Mouse (Mus musculus): ENCODE data around the gene Creb5. TPM values are rescaled to one million over a fixed set of nuclear protein-coding genes. Genes with fewer than 3 reads are reported as not detected.

Creb5 gene
- polyA plus RNA-seq, 1 experiment = 0.02 TPM

DNA sequence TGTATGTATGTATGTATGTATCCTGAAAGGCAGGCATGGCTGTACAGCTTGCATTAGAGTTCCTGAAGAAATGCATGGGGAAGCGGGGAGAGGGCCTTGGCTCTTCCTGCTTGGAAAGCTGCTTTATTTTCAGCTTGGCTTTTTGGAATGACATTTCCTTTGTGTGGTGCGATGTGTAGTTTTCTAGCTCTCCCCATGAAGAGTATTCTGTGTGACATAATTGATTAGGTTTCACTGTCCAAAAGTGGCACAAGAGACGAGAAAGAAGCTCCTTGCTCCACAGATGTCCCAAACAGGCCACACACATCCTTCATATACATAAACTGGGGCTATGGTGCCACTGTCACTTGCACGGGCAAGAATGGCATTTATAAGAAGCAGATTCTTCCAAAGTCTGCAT, 288.1 kb downstream of the Creb5 start:
- H3K9me3 ChIP-seq (ENCODE audit: control insufficient read depth, low read length) = no peaks in the 10 kb centered on the region
- H3K36me3 ChIP-seq (ENCODE audit: control insufficient read depth) = no peaks in the 10 kb centered on the region

DNA sequence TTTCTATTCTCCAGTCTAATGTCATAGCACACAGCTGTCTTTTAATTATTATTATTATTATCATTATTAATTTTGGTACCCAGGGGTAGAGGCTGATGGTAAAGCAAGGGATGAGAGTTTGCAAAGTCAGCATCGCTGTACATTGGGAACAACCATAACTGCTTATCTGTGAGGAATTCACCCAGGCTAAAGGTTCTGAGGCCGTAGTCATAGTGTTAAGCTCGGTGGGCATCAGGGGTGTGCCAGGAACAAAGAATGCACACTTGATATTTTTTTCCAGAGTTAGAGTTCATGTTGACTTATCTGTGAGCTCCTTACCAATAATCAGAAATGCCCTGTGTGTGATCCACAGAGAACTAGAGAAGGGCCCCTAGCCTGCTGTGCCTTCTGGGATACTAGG, 288.8 kb downstream of the Creb5 start:
- no peak overlapping the region for H3K4me3 ChIP-seq (replicated peaks)
- TF ChIP-seq TAL1 (IDR thresholded peaks at IDR 0.05; ENCODE audit: low read length) = no peak
- H3K4me1 ChIP-seq (ENCODE audit: control insufficient read depth) = no peaks in the 10 kb centered on the region
- no peaks in the 10 kb centered on the region for H3K36me3 ChIP-seq (ENCODE audit: control insufficient read depth)
- H3K27me3 ChIP-seq (ENCODE audit: control insufficient read depth) = peaks cover 2% of the 10 kb centered on the region
- no peaks in the 10 kb centered on the region for H3K9me3 ChIP-seq (ENCODE audit: control insufficient read depth, low read length)

More for the DNA sequence above, 288.1 kb downstream of the Creb5 start:
- TF ChIP-seq GATA1 (IDR thresholded peaks at IDR 0.05; ENCODE audit: low read length) (no peak), TAL1 (IDR thresholded peaks at IDR 0.05; ENCODE audit: low read length) (no peak)
- Histone ChIP-seq H3K4me3 (replicated peaks) (no peak overlapping the region), H3K4me1 (ENCODE audit: control insufficient read depth) (no peaks in the 10 kb centered on the region), H3K27me3 (ENCODE audit: control insufficient read depth) (peaks cover 2% of the 10 kb centered on the region)

DNA sequence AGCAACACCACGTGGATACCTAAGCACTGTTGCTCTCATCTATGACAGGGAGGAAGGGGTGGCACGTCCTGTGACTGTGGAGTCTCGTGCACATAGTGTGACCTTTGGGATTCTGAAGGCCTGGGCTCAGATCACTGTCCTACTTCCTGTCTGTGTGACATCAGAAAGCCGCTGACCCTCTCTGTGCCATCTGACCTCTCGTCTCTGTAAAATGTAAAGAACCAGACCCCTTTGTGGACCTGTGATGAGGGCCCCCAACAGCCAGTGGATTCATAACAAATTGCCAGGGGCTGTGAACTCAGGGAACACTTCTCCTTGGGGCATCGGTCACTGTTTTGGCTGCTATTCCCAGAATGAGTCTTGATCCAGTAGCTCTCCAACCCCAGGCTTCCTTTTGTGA, 289.8 kb downstream of the Creb5 start:
- TF ChIP-seq TAL1 (IDR thresholded peaks at IDR 0.05; ENCODE audit: low read length) = no peak
- no peak for TF ChIP-seq GATA1 (IDR thresholded peaks at IDR 0.05; ENCODE audit: low read length)
- H3K9me3 ChIP-seq (ENCODE audit: control insufficient read depth, low read length) = no peaks in the 10 kb centered on the region

DNA sequence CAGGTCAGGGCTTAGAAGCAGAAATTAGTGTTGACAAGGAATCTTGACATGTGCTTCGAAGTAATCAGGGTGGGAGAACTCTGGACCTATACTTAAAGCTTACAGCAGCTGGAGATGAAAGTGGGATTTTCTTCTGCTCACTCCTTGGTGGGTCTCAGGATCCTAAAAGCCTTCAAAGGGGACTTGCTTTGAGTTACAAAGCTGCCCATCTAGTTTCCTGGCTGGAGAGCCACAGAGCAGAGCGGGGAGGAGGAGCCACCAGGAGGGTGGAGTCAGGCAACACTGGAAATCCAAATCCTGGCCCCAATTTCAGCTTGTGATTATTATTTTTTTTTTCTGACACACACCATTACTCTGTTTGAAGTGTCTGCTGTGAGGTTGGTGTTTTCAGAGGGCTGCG, 290.7 kb downstream of the Creb5 start:
- Histone ChIP-seq H3K27me3 (ENCODE audit: control insufficient read depth) (peaks cover 2% of the 10 kb centered on the region), H3K9me3 (ENCODE audit: control insufficient read depth, low read length) (no peaks in the 10 kb centered on the region), H3K36me3 (ENCODE audit: control insufficient read depth) (no peaks in the 10 kb centered on the region), H3K4me1 (ENCODE audit: control insufficient read depth) (no peaks in the 10 kb centered on the region), H3K4me3 (replicated peaks) (no peak overlapping the region)
- no peak for TF ChIP-seq GATA1 (IDR thresholded peaks at IDR 0.05; ENCODE audit: low read length)
- no peak for TF ChIP-seq TAL1 (IDR thresholded peaks at IDR 0.05; ENCODE audit: low read length)

More for the DNA sequence above, 289.8 kb downstream of the Creb5 start:
- no peaks in the 10 kb centered on the region for H3K36me3 ChIP-seq (ENCODE audit: control insufficient read depth)
- H3K4me3 ChIP-seq (replicated peaks) = no peak overlapping the region
- no peaks in the 10 kb centered on the region for H3K4me1 ChIP-seq (ENCODE audit: control insufficient read depth)
- H3K27me3 ChIP-seq (ENCODE audit: control insufficient read depth) = peaks cover 2% of the 10 kb centered on the region

DNA sequence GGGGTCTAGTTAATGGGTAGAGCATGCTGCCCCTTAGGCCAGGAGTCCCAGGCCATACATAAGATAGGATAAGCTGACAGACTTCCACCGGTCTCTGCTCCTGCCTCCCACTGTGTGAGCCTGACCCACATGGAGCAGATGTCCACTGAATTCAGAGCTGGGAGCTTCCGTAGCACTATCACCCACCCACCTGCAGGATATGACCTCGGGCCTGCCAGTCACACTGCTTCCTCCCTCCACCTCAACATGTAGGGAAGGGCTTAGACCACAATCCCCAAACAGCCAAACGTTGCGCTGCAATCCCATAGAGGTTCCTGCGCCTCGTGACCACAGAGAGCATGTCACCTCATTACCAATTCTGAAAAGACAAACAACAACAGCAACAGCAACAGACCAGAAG, 293.3 kb downstream of the Creb5 start:
- Histone ChIP-seq H3K36me3 (ENCODE audit: control insufficient read depth) (no peaks in the 10 kb centered on the region), H3K4me1 (ENCODE audit: control insufficient read depth) (no peaks in the 10 kb centered on the region), H3K27me3 (ENCODE audit: control insufficient read depth) (no peaks in the 10 kb centered on the region), H3K4me3 (replicated peaks) (no peak overlapping the region), H3K9me3 (ENCODE audit: control insufficient read depth, low read length) (no peaks in the 10 kb centered on the region)
- no peak for TF ChIP-seq TAL1 (IDR thresholded peaks at IDR 0.05; ENCODE audit: low read length)
- TF ChIP-seq GATA1 (IDR thresholded peaks at IDR 0.05; ENCODE audit: low read length) = no peak

DNA sequence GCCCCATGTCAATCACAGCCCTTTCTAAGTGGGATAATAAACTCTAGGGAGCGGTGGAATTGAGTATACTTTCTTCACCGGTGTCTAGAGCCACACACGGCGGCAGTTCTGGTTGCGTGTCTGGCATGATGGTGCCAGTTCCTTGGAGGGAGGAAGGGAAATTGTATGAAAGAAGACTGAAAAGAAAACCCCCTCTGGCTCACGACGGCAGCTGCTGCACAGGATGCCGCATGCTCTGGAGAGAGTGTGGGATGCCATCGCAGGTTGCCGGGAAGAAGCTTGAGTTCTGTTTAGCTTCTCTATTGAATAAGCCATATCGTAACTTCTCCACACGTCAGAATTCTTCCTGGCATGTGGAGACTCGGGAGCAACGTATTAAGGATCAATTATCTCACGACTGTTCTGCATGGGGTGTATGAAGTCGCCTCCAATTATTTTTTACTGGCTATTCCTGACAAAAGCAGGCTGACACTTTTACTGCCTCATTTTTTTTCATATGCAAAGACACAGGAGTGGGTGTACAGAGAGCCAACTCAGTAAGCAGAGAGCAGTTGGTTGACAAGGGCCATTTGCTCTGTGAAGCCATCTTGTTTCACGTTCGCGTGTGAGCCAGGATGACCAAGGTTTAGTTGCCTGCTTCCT, 296.3 kb downstream of the Creb5 start:
- H3K27me3 ChIP-seq (ENCODE audit: control insufficient read depth) = no peaks in the 10 kb centered on the region
- TF ChIP-seq TAL1 (IDR thresholded peaks at IDR 0.05; ENCODE audit: low read length) (no peak), GATA1 (IDR thresholded peaks at IDR 0.05; ENCODE audit: low read length) (no peak)
- no peak overlapping the region for H3K4me3 ChIP-seq (replicated peaks)
- H3K36me3 ChIP-seq (ENCODE audit: control insufficient read depth) = no peaks in the 10 kb centered on the region
- H3K9me3 ChIP-seq (ENCODE audit: control insufficient read depth, low read length) = no peaks in the 10 kb centered on the region
- no peaks in the 10 kb centered on the region for H3K4me1 ChIP-seq (ENCODE audit: control insufficient read depth)

DNA sequence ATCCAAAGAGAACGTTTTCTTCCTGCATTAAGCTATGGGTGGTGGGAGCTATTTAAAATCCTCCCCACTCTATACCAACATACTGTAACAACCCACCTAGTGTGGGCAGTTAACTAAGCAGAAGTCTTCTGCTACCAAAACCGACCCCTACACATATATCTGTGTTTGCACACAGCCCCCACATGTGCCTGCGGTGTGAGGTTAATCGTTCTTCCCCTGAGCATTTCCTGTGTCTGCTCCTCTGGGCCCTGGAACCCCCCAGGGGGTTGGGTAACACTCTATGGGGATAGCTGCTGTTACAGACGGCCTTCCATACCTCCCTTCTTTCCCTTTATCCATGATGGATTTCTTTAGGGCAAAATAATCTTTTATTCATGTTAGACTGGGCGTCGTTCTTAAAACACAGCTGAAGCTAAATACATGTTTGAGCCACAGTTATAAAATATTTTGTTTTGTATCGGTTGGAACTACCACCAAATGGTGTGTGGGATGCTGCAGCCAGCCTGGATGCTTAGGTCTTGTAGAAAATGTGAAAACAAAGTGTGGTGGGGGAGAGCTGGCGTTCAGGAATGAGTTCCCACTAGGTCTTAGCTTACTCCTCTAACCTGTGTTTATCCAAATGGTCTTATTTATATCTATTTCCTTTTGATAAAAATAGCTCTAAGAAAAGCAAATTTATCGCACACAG, 297.8 kb downstream of the Creb5 start:
- Histone ChIP-seq H3K4me3 (replicated peaks) (no peak overlapping the region), H3K9me3 (ENCODE audit: control insufficient read depth, low read length) (no peaks in the 10 kb centered on the region), H3K27me3 (ENCODE audit: control insufficient read depth) (no peaks in the 10 kb centered on the region), H3K36me3 (ENCODE audit: control insufficient read depth) (no peaks in the 10 kb centered on the region), H3K4me1 (ENCODE audit: control insufficient read depth) (no peaks in the 10 kb centered on the region)
- no peak for TF ChIP-seq TAL1 (IDR thresholded peaks at IDR 0.05; ENCODE audit: low read length)
- no peak for TF ChIP-seq GATA1 (IDR thresholded peaks at IDR 0.05; ENCODE audit: low read length)

DNA sequence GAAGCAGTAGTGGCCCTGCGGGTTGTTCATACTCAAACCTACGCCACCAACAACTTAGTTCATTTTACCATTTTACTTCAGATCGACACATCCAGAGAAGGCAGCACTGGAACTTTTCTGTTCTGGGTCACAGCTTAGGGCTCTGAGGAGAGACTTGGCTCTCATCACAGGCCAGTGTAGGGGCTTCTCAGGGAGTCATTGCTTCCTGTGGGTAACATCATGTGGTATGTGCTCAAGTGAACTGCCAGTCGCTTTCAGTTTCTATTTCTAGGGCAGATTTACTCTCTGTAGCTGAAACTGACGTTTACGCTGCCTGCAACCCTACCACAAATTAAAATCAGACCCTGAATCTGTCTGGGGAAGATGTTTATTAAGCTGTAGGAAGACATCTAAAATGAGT, 302.7 kb downstream of the Creb5 start:
- Histone ChIP-seq H3K4me1 (ENCODE audit: control insufficient read depth) (no peaks in the 10 kb centered on the region), H3K9me3 (ENCODE audit: control insufficient read depth, low read length) (no peaks in the 10 kb centered on the region), H3K4me3 (replicated peaks) (no peak overlapping the region), H3K27me3 (ENCODE audit: control insufficient read depth) (no peaks in the 10 kb centered on the region), H3K36me3 (ENCODE audit: control insufficient read depth) (no peaks in the 10 kb centered on the region)
- TF ChIP-seq TAL1 (IDR thresholded peaks at IDR 0.05; ENCODE audit: low read length) (no peak), GATA1 (IDR thresholded peaks at IDR 0.05; ENCODE audit: low read length) (no peak)

DNA sequence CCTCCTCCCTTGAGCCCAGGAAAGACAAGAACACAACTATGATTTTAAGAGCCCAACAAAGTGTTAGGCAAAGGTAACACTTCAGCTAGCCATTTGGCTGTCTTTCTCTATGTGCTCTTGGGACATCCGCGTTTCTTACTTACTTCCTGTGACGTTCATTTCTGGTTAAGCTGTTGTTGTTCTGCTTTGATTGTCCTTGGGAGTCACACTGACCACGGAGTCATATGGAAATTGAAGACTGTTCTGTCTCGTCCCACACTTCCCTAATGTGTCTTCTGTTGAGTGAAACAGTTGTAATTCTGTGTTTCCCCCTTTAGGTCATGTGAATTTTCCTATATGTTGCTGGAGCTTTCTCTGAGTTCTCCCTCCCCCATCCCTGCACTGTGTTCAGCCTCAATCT, 305.2 kb downstream of the Creb5 start:
- H3K9me3 ChIP-seq (ENCODE audit: control insufficient read depth, low read length) = no peaks in the 10 kb centered on the region
- no peaks in the 10 kb centered on the region for H3K27me3 ChIP-seq (ENCODE audit: control insufficient read depth)
- no peak for TF ChIP-seq TAL1 (IDR thresholded peaks at IDR 0.05; ENCODE audit: low read length)
- no peak for TF ChIP-seq GATA1 (IDR thresholded peaks at IDR 0.05; ENCODE audit: low read length)
- no peaks in the 10 kb centered on the region for H3K4me1 ChIP-seq (ENCODE audit: control insufficient read depth)
- no peak overlapping the region for H3K4me3 ChIP-seq (replicated peaks)
- H3K36me3 ChIP-seq (ENCODE audit: control insufficient read depth) = no peaks in the 10 kb centered on the region

Data from erythroblast, embryonic 14.5 days (primary cell).